Mouse (Mus musculus) left cerebral cortex, postnatal 10 days (tissue): ENCODE measurements around the gene Rasgef1b. TPM values are rescaled to one million over a fixed set of nuclear protein-coding genes. Genes with fewer than 3 reads are reported as not detected.

ENCODE experiments used
- DNase-seq, 2 experiments: peaks; one replicate each; pipeline ENCODE4 v3.0.0; 2021 to 2022; ENCODE audit warnings: low spot score in 2 of 2, mixed read lengths in 1 of 2; ENCODE audit errors: extremely low spot score in 1 of 2
- intact Hi-C: fragments of 180-260 bp; cut with DNase I; formaldehyde crosslinking; loops from one replicate; pipeline ENCODE4 v1.15.1; 2025
- total RNA-seq, 2 experiments: library from RNA; stranded (reverse); gene quantifications; 2 replicates each; pipeline ENCODE4 v1.2.3; 2021

Rasgef1b gene
- total RNA-seq, 2 experiments from 2014 or later = 53.8 to 58.4 TPM

DNA sequence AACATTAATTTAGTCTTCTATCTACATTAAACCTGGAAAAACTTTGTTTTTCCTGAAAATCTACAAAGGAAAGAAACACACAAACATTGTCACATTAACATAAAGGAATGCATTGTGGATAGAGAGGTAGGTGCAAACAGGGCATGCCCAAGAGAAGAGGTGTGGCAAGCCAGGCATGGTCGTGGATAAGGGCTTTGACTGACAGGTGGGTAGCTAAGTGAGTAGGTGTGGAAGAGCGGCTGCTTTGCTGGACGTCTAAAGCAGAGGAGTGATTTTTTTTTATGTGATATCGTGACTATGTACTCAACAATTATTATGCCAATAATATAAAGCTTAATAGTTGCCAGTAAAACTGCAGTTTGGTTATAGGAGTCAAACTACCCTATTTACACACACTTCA lies 408.1 kb downstream of the Rasgef1b start:
- intact Hi-C loops = no loop called here
- no peak for DNase-seq

DNA sequence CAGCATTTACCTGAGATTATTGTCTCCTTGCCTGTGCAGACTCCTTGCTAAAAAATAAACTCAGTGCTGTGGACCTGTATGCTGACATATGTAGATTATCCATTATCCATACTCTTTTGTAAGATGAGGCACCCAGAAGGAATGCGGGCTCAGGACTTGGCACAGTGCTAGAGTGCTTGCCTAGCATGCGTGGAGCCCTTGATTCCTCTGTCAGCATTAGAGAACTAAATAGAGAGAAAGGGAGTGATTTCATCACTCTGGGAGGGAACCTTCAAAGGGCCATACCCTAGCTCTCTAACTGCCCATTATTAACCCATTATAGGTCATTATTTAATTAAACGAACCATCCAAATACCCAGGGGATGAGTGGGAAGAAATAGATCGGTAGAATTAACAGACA lies 430.9 kb downstream of the Rasgef1b start:
- DNase-seq = no peak
- intact Hi-C loops = no loop called here

- DNase-seq = no peak
- intact Hi-C loops = no loop called here
These were observed 432.5 kb downstream of the Rasgef1b start for GRCm38 (mm10) chr5:99296348-99296747.

DNA sequence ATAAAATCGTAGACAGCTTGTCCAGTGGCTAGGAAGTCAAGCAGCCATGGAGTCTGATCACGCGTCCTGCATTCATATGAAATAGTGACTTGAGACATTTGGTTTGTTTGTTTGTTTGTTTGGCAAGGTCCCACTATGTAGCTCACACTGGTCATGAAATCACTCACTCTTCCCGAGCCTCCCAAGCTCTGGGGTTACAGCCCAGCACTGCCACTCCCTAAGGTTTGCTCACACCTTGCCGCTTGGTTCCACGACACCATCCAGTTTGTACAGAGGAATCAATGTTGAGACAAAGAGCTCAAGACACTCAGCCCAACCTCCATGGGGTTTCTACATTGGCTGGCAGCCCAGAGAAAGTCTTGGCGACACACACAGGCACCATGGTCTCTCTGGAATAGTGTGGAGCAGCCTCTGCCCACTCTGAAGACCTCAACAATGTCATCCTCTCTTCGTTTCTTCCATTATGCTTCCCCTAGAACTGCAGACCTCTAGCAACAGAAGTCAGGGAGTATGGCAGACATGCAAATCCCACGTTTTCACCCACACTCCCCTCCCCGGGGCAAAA lies 436.5 kb downstream of the Rasgef1b start:
- intact Hi-C loops = no loop called here
- DNase-seq = peak in 1 of 2 experiments; percentile 33

GRCm38 (mm10) chr5:99291084-99291830 lies 437.6 kb downstream of the Rasgef1b start:
- intact Hi-C loops = no loop called here
- no peak for DNase-seq

GRCm38 (mm10) chr5:99288262-99288661 lies 440.6 kb downstream of the Rasgef1b start:
- intact Hi-C loops = no loop called here
- DNase-seq = no peak

GRCm38 (mm10) chr5:99287647-99288185 lies 441.1 kb downstream of the Rasgef1b start:
- DNase-seq = no peak

DNA sequence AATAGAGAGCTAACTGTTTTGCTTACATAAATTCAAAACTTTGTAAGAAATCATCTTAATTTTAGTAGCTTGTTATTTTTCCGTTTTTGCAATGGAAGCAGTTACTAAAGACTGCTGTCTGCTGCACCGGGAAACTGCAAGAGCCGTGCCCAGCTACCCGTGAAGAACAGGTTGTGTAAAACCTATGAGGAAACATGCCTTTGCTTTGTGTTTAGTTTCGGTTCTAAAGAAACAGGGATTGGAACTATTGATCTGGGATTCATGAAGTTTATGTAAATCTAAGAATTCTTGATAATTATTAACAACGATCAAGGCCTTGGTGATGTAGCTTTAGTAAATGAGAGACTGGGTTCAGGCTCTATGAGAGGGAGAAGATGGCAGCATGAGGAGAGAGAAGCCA lies 442.3 kb downstream of the Rasgef1b start:
- intact Hi-C loops = no loop called here
- DNase-seq = no peak

More at GRCm38 (mm10) chr5:99287647-99288185, 441.1 kb downstream of the Rasgef1b start:
- intact Hi-C loops = no loop called here

DNA sequence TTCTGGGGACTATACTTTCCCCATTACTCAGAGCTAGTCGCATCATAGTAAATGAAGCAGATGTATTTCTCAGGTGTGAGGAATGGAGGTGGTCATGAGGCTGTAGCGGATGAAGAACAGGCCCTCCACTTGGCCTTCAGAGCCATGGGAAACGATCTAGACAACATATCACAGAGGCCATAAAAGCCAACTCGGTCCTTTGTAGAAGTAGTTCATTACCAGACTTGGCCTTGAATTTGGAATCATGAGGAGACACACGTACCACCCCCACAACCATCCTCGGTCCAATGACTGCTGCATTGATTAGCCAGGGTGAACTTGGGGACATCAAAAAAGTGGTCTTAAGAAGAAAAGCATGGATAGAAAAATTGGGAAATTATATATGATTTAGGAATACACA lies 442.8 kb downstream of the Rasgef1b start:
- DNase-seq = no peak
- intact Hi-C loops = no loop called here

GRCm38 (mm10) chr5:99284369-99284768 lies 444.5 kb downstream of the Rasgef1b start:
- no peak for DNase-seq
- intact Hi-C loops = no loop called here

GRCm38 (mm10) chr5:99283636-99284035 lies 445.2 kb downstream of the Rasgef1b start:
- intact Hi-C loops = no loop called here
- no peak for DNase-seq

GRCm38 (mm10) chr5:99280536-99280935 lies 448.3 kb downstream of the Rasgef1b start:
- intact Hi-C loops = no loop called here
- no peak for DNase-seq

GRCm38 (mm10) chr5:99279016-99279757 lies 449.7 kb downstream of the Rasgef1b start:
- intact Hi-C loops = no loop called here
- no peak for DNase-seq

DNA sequence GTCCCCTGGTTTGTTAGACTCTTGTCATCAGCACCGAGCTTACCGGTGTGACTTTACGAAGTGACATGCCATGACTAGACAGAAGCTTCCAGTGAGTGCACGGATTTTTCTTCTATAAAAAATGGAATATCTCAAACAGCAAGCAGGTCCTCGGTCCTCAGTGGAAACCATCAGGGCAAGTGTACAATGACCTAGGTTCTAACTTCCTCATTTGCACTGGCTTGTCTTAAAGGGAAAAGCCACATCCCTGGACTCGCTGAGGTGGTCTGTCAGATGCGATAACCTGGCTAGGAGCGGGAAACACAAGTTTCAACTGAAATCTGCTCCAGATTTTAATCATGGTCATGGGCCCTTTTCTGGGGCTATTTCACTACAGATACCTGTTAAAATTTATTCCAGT lies 450.5 kb downstream of the Rasgef1b start:
- no peak for DNase-seq
- intact Hi-C loops = no loop called here

DNA sequence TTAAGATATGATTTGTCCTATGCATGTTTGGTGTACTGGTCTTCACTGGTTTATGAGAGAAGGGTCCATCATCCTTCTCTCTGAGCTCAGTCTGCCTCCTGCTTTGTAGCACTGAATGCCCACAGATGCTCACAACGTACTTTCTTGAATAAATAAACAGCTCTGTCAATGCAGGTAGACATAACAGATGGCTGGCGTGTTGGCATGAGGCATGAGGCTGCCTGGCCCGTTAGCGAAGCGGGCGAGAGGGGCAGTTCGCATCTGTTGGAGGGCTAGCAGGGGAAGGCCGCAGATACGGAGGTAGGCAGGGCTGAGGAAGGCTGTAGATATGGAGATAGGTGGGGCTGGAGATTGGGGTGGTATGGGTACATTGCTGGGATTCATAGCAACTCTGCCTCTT lies 451.3 kb downstream of the Rasgef1b start:
- no peak for DNase-seq
- intact Hi-C loops = no loop called here

DNA sequence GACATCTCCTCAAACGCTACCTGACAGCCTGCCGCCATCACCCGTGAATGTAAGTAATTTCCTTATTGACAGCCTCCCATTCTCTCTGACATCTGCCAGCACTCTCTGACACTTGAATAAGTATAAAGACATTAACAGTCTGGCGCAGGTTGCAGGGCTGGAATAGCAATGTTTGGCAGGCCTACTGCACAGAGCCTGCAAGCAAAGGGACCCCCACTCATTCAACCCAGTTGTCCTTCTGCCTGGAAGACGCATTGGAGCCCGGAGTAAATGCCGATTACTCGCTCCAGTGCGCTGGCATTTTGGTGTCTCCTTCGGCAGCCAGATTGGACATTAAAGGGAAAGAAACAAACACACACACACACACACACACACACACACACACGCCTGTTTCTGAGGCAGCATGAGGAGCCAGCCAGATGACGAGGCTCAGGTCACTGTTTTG lies 454.7 kb downstream of the Rasgef1b start:
- intact Hi-C loops = no loop called here
- DNase-seq = peak; percentile 27 to 32

DNA sequence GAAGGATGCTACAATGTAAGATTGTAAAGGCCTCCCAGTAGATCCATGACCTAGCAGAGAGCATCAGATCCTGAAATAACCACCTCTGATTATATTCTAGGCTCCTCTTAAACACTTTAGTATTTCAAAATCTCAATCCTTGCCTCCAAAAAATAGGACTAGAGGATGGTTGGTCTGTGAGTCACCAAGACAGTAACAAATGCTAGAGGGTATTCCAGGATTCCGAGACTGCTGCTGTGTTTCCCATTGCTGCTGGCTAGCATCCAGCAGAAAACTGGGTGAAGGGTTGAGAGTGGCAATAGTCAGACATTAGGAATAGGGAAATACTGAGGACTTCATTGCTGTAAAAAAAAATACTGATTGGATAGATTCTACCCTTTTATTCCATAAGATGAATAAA lies 457.3 kb downstream of the Rasgef1b start:
- DNase-seq = no peak
- intact Hi-C loops = no loop called here

GRCm38 (mm10) chr5:99269131-99269530 lies 459.7 kb downstream of the Rasgef1b start:
- intact Hi-C loops = no loop called here
- DNase-seq = no peak

DNA sequence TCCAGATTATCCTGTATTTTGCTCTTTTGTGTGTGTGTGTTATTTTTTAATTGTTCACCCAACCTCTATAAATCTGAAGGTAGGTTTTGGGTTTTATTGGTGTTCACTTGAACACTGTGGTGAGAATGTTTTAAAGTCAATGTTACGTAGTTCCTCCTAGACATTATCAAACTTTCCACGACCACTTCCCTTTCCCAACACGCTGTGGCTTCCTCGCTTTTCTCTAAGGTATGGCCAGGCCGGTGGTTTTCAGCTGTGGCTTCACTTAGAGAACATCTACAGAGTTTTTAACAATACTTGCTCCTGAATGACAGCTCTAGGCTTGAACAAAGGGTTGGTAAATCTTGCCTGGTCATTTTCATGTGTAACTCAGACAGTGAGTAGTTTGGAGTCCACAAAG lies 461.5 kb downstream of the Rasgef1b start:
- intact Hi-C loops = no loop called here
- no peak for DNase-seq

GRCm38 (mm10) chr5:99266301-99266700 lies 462.6 kb downstream of the Rasgef1b start:
- DNase-seq = no peak
- intact Hi-C loops = no loop called here
